Mouse (Mus musculus): ENCODE measurements at regions not wholly inside any gene's neighbourhood (a gene's known extent, or its start where the extent isn't known, plus 50 kb on each side); places are given as distances from the start of the nearest gene placed in this dataset.

GRCm38 (mm10) chr10:96471523-96471922 is 145.3 kb upstream of the Btg1 start:
- H3K36me3 ChIP-seq (replicated peaks) = no peaks in the 10 kb centered on the region

GRCm38 (mm10) chr10:96479350-96479749 is 137.5 kb upstream of the Btg1 start:
- Histone ChIP-seq H3K27me3 (replicated peaks; ENCODE audit: low read depth, poor library complexity, severe bottlenecking) (no peaks in the 10 kb centered on the region), H3K27ac (replicated peaks) (no peak overlapping the region), H3K4me1 (peaks cover 20% of the 10 kb centered on the region), H3K36me3 (replicated peaks) (no peaks in the 10 kb centered on the region), H3K4me3 (no peak overlapping the region), H3K9me3 (no peaks in the 10 kb centered on the region)
- no peak for DNase-seq (ENCODE audit: low spot score)
- WGBS = 76% methylated on average over 12 of the region's 12 CpGs

More at GRCm38 (mm10) chr10:96471523-96471922, 145.3 kb upstream of the Btg1 start:
- H3K9me3 ChIP-seq = no peaks in the 10 kb centered on the region
- H3K27ac ChIP-seq (replicated peaks) = no peak overlapping the region
- no peak for DNase-seq (ENCODE audit: low spot score)
- H3K4me3 ChIP-seq = no peak overlapping the region
- H3K27me3 ChIP-seq (replicated peaks; ENCODE audit: low read depth, poor library complexity, severe bottlenecking) = no peaks in the 10 kb centered on the region
- 0 out of 2 replicates have a peak, but pooled peaks cover 8% of the 10 kb centered on the region for H3K4me1 ChIP-seq

GRCm38 (mm10) chr10:96479786-96480185 is 137.0 kb upstream of the Btg1 start:
- H3K27me3 ChIP-seq (replicated peaks; ENCODE audit: low read depth, poor library complexity, severe bottlenecking) = no peaks in the 10 kb centered on the region
- H3K9me3 ChIP-seq = no peaks in the 10 kb centered on the region
- DNase-seq (ENCODE audit: low spot score) = no peak
- 79% methylated on average over 8 of the region's 8 CpGs for WGBS
- no peak overlapping the region; the same call in 1 of the 2 replicates for H3K27ac ChIP-seq (replicated peaks)
- peaks cover 20% of the 10 kb centered on the region for H3K4me1 ChIP-seq
- H3K36me3 ChIP-seq (replicated peaks) = no peaks in the 10 kb centered on the region
- no peak overlapping the region for H3K4me3 ChIP-seq

- WGBS = 33% methylated on average over 14 of the region's 14 CpGs
- no peaks in the 10 kb centered on the region for H3K36me3 ChIP-seq (replicated peaks)
- H3K4me1 ChIP-seq = peaks cover 20% of the 10 kb centered on the region
- DNase-seq (ENCODE audit: low spot score) = peak; percentile 42
- no peaks in the 10 kb centered on the region for H3K9me3 ChIP-seq
- H3K4me3 ChIP-seq = no peak overlapping the region
- H3K27me3 ChIP-seq (replicated peaks; ENCODE audit: low read depth, poor library complexity, severe bottlenecking) = no peaks in the 10 kb centered on the region
- H3K27ac ChIP-seq (replicated peaks) = peak overlapping the region; percentile 66
Measured at GRCm38 (mm10) chr10:96480453-96481324, 136.1 kb upstream of the Btg1 start.

GRCm38 (mm10) chr10:96481325-96481638 is 135.5 kb upstream of the Btg1 start:
- WGBS = 70% methylated on average over 8 of the region's 8 CpGs
- DNase-seq (ENCODE audit: low spot score) = no peak
- peaks cover 20% of the 10 kb centered on the region for H3K4me1 ChIP-seq

GRCm38 (mm10) chr10:96486724-96487123 is 130.1 kb upstream of the Btg1 start:
- WGBS = 95% methylated on average over 3 of the region's 3 CpGs
- Histone ChIP-seq H3K9me3 (no peaks in the 10 kb centered on the region), H3K36me3 (replicated peaks) (no peaks in the 10 kb centered on the region), H3K27ac (replicated peaks) (no peak overlapping the region), H3K27me3 (replicated peaks; ENCODE audit: low read depth, poor library complexity, severe bottlenecking) (no peaks in the 10 kb centered on the region), H3K4me3 (no peak overlapping the region), H3K4me1 (no peaks in the 10 kb centered on the region)
- no peak for DNase-seq (ENCODE audit: low spot score)

More at GRCm38 (mm10) chr10:96481325-96481638, 135.5 kb upstream of the Btg1 start:
- H3K36me3 ChIP-seq (replicated peaks) = no peaks in the 10 kb centered on the region
- no peaks in the 10 kb centered on the region for H3K9me3 ChIP-seq
- 0 out of 2 replicates have a peak overlapping the region, but pooled peaks have one; percentile 66 for H3K27ac ChIP-seq (replicated peaks)
- H3K4me3 ChIP-seq = no peak overlapping the region
- no peaks in the 10 kb centered on the region for H3K27me3 ChIP-seq (replicated peaks; ENCODE audit: low read depth, poor library complexity, severe bottlenecking)

GRCm38 (mm10) chr10:96493706-96494105 is 123.1 kb upstream of the Btg1 start:
- Histone ChIP-seq H3K9me3 (no peaks in the 10 kb centered on the region), H3K4me1 (no peaks in the 10 kb centered on the region), H3K36me3 (replicated peaks) (no peaks in the 10 kb centered on the region), H3K27ac (replicated peaks) (no peak overlapping the region), H3K27me3 (replicated peaks; ENCODE audit: low read depth, poor library complexity, severe bottlenecking) (no peaks in the 10 kb centered on the region), H3K4me3 (no peak overlapping the region)
- 57% methylated on average over 1 of the region's 1 CpGs for WGBS
- DNase-seq (ENCODE audit: low spot score) = no peak

- H3K9me3 ChIP-seq = no peaks in the 10 kb centered on the region
- H3K36me3 ChIP-seq (replicated peaks) = no peaks in the 10 kb centered on the region
- no peak for DNase-seq (ENCODE audit: low spot score)
- H3K4me3 ChIP-seq = no peak overlapping the region
- 93% methylated on average over 3 of the region's 3 CpGs for WGBS
- no peaks in the 10 kb centered on the region for H3K27me3 ChIP-seq (replicated peaks; ENCODE audit: low read depth, poor library complexity, severe bottlenecking)
- no peak overlapping the region for H3K27ac ChIP-seq (replicated peaks)
- no peaks in the 10 kb centered on the region for H3K4me1 ChIP-seq
Measured at GRCm38 (mm10) chr10:96496700-96497099, 120.1 kb upstream of the Btg1 start.

- 87% methylated on average over 7 of the region's 7 CpGs for WGBS
- Histone ChIP-seq H3K27me3 (replicated peaks; ENCODE audit: low read depth, poor library complexity, severe bottlenecking) (no peaks in the 10 kb centered on the region), H3K27ac (replicated peaks) (no peak overlapping the region), H3K9me3 (no peaks in the 10 kb centered on the region), H3K36me3 (replicated peaks) (no peaks in the 10 kb centered on the region), H3K4me3 (no peak overlapping the region), H3K4me1 (no peaks in the 10 kb centered on the region)
- no peak for DNase-seq (ENCODE audit: low spot score)
Measured at GRCm38 (mm10) chr10:96497482-96497881, 119.3 kb upstream of the Btg1 start.

- Histone ChIP-seq H3K36me3 (replicated peaks) (no peaks in the 10 kb centered on the region), H3K27me3 (replicated peaks; ENCODE audit: low read depth, poor library complexity, severe bottlenecking) (no peaks in the 10 kb centered on the region), H3K4me3 (no peak overlapping the region), H3K9me3 (no peaks in the 10 kb centered on the region), H3K27ac (replicated peaks) (no peak overlapping the region), H3K4me1 (no peaks in the 10 kb centered on the region)
- no peak for DNase-seq (ENCODE audit: low spot score)
- WGBS = 88% methylated on average over 2 of the region's 2 CpGs
Measured at GRCm38 (mm10) chr10:96499274-96499673, 117.5 kb upstream of the Btg1 start.

GRCm38 (mm10) chr10:96502090-96502728 is 114.6 kb upstream of the Btg1 start:
- Histone ChIP-seq H3K4me3 (no peak overlapping the region), H3K9me3 (no peaks in the 10 kb centered on the region), H3K4me1 (no peaks in the 10 kb centered on the region), H3K36me3 (replicated peaks) (no peaks in the 10 kb centered on the region), H3K27me3 (replicated peaks; ENCODE audit: low read depth, poor library complexity, severe bottlenecking) (no peaks in the 10 kb centered on the region), H3K27ac (replicated peaks) (no peak overlapping the region)
- no peak for DNase-seq (ENCODE audit: low spot score)
- 87% methylated on average over 4 of the region's 4 CpGs for WGBS

GRCm38 (mm10) chr10:96502736-96503135 is 114.1 kb upstream of the Btg1 start:
- H3K4me1 ChIP-seq = no peaks in the 10 kb centered on the region
- H3K9me3 ChIP-seq = no peaks in the 10 kb centered on the region
- WGBS = 82% methylated on average over 6 of the region's 6 CpGs

GRCm38 (mm10) chr10:96504340-96504739 is 112.5 kb upstream of the Btg1 start:
- Histone ChIP-seq H3K9me3 (no peaks in the 10 kb centered on the region), H3K27ac (replicated peaks) (no peak overlapping the region), H3K27me3 (replicated peaks; ENCODE audit: low read depth, poor library complexity, severe bottlenecking) (no peaks in the 10 kb centered on the region), H3K4me1 (no peaks in the 10 kb centered on the region), H3K4me3 (no peak overlapping the region), H3K36me3 (replicated peaks) (no peaks in the 10 kb centered on the region)
- DNase-seq (ENCODE audit: low spot score) = no peak
- 86% methylated on average over 8 of the region's 8 CpGs for WGBS

More at GRCm38 (mm10) chr10:96502736-96503135, 114.1 kb upstream of the Btg1 start:
- Histone ChIP-seq H3K27ac (replicated peaks) (no peak overlapping the region), H3K4me3 (no peak overlapping the region), H3K27me3 (replicated peaks; ENCODE audit: low read depth, poor library complexity, severe bottlenecking) (no peaks in the 10 kb centered on the region), H3K36me3 (replicated peaks) (no peaks in the 10 kb centered on the region)
- DNase-seq (ENCODE audit: low spot score) = no peak
